Mouse (Mus musculus): ENCODE results near the gene Slc44a3. TPM values are rescaled to one million over a fixed set of nuclear protein-coding genes. Genes with fewer than 3 reads are reported as not detected.

Gene Slc44a3
- polyA plus RNA-seq (2015; fragmentation: Nextera tagmentation; extraction: Ambion mirVana) = 1.1 and 1.2 TPM in 2 replicates

GRCm38 (mm10) chr3:121532176-121532575, at the start of gene Slc44a3:
TSS of gene Slc44a3 (minus strand) at chr3:121532404.
- no peaks in the 10 kb centered on the region for H3K36me3 ChIP-seq (replicated peaks)
- H3K27ac ChIP-seq = no peak within 1 kb of the TSS
- no peaks in the 10 kb centered on the region for H3K9me3 ChIP-seq
- peaks cover 8% of the 10 kb centered on the region for H3K4me1 ChIP-seq
- H3K27me3 ChIP-seq (replicated peaks) = peaks cover 17% of the 10 kb centered on the region
- H3K4me2 ChIP-seq = peak within 1 kb of the TSS; percentile 62
- WGBS = 4% methylated on average over 24 of the region's 24 CpGs
- no peak within 1 kb of the TSS; the same call in 1 of the 2 replicates for H3K9ac ChIP-seq
- ATAC-seq (replicated peaks) = peak; percentile 40; the same call in 1 of the 2 replicates
- H3K4me3 ChIP-seq = peak within 1 kb of the TSS; percentile 32

- peaks cover 4% of the 10 kb centered on the region; the same call in 1 of the 2 replicates for H3K4me1 ChIP-seq
- no peaks in the 10 kb centered on the region for H3K36me3 ChIP-seq (replicated peaks)
- no peak overlapping the region for H3K27ac ChIP-seq
- WGBS = 85% methylated on average over 6 of the region's 6 CpGs
- no peak overlapping the region for H3K4me3 ChIP-seq
- no peak overlapping the region for H3K9ac ChIP-seq
- H3K9me3 ChIP-seq = no peaks in the 10 kb centered on the region
- H3K27me3 ChIP-seq (replicated peaks) = no peaks in the 10 kb centered on the region
- ATAC-seq (replicated peaks) = no peak
- H3K4me2 ChIP-seq = no peak overlapping the region
Observed at GRCm38 (mm10) chr3:121579880-121580549, 47.8 kb upstream of the Slc44a3 start.

DNA sequence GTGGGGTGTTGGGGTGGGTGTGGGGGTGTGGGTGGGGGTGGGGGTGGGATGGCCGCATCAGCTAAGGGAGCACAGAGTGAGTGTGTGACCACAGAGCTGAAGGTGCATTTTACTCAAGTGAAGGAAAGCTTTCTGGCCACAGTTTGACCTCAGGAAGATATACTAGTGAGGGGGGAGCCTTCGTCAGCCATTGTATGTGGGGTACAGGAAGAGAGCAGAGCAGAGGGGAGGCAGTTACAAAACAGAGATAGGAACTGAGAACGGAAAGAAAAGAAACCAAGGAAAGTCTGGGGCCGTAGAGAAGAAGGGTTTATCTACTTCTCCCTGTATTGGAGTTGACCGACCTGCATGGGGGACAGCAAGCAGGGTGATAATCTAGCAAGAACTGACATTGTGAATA, 47.2 kb upstream of the Slc44a3 start:
- Histone ChIP-seq H3K4me3 (no peak overlapping the region), H3K36me3 (replicated peaks) (no peaks in the 10 kb centered on the region), H3K27ac (no peak overlapping the region), H3K27me3 (replicated peaks) (no peaks in the 10 kb centered on the region), H3K9me3 (no peaks in the 10 kb centered on the region), H3K4me1 (peaks cover 4% of the 10 kb centered on the region; the same call in 1 of the 2 replicates), H3K9ac (no peak overlapping the region), H3K4me2 (no peak overlapping the region)
- ATAC-seq (replicated peaks) = no peak
- WGBS = 92% methylated on average over 5 of the region's 5 CpGs

DNA sequence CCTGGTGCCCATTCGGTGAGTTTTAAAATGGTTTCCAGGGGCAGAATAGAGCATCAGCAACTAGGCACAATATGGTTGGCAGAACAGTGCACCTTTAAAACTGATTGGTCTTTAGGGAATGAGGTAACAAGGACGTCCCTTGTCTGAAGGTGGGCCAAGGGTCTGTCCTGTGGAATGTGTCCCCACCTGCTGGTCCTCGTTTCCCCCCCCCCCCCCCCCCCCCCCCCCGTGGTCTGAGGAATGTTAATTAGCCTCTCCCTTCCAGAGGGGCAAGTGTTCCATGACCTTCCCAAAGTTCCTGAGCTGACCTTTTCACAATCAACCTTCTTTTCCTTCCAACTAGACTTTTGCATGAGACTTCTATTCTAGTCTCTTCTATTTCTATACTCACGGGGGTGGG, 46.5 kb upstream of the Slc44a3 start:
- 58% methylated on average over 4 of the region's 5 CpGs for WGBS
- no peak for ATAC-seq (replicated peaks)

DNA sequence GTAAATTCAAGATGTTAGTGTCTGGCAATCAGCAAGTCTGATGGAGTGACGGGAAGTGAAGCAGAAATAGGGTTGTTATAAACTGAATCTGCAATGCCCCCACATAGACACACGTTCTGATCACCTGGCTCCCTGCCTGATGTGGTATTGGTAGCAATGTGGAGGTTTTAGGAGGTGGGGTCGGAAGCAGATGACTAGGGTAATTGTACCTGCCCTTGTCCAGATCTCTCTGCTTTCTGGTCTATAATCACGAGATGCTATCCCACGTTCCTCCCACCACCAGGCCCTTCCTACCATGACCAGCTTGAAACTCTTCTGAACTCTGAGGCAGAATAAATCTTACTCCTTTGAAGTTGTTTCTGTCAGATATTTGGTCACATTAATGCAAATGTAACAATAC, 45.4 kb upstream of the Slc44a3 start:
- 91% methylated on average over 5 of the region's 5 CpGs for WGBS
- no peak overlapping the region for H3K4me3 ChIP-seq
- no peaks in the 10 kb centered on the region for H3K36me3 ChIP-seq (replicated peaks)
- H3K4me2 ChIP-seq = no peak overlapping the region
- no peak for ATAC-seq (replicated peaks)
- no peak overlapping the region for H3K9ac ChIP-seq
- no peak overlapping the region for H3K27ac ChIP-seq
- H3K27me3 ChIP-seq (replicated peaks) = no peaks in the 10 kb centered on the region
- H3K9me3 ChIP-seq = no peaks in the 10 kb centered on the region
- peaks cover 4% of the 10 kb centered on the region; the same call in 1 of the 2 replicates for H3K4me1 ChIP-seq

More for the DNA sequence above, 46.5 kb upstream of the Slc44a3 start:
- Histone ChIP-seq H3K4me1 (peaks cover 4% of the 10 kb centered on the region; the same call in 1 of the 2 replicates), H3K9ac (no peak overlapping the region), H3K27me3 (replicated peaks) (no peaks in the 10 kb centered on the region), H3K36me3 (replicated peaks) (no peaks in the 10 kb centered on the region), H3K9me3 (no peaks in the 10 kb centered on the region), H3K4me3 (no peak overlapping the region), H3K4me2 (no peak overlapping the region), H3K27ac (no peak overlapping the region)

GRCm38 (mm10) chr3:121577032-121577591, 44.9 kb upstream of the Slc44a3 start:
- no peak for ATAC-seq (replicated peaks)
- Histone ChIP-seq H3K9ac (no peak overlapping the region), H3K27me3 (replicated peaks) (no peaks in the 10 kb centered on the region), H3K27ac (no peak overlapping the region), H3K4me1 (peaks cover 4% of the 10 kb centered on the region; the same call in 1 of the 2 replicates), H3K36me3 (replicated peaks) (no peaks in the 10 kb centered on the region), H3K9me3 (no peaks in the 10 kb centered on the region), H3K4me3 (no peak overlapping the region), H3K4me2 (no peak overlapping the region)
- 57% methylated on average over 10 of the region's 10 CpGs for WGBS

DNA sequence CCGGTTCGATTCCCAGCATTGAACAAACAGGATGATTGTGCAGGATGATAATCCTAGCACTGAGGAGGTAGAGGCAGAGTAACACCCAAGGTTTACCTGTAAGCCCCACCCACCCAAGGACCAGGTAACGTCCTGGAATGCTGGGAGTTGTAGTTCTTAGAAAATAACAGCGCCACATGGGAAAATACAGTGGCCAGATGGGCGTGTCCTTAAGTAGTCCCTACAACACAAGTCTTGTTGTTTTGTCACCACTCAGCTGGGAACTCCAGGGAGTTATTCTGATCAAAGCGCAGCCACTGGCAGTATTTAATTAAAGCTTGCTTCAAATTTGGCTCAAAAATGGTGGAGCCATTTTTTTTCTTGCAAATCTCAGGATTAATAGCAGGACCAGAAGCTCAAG, 44.2 kb upstream of the Slc44a3 start:
- H3K9ac ChIP-seq = no peak overlapping the region
- H3K4me1 ChIP-seq = peaks cover 4% of the 10 kb centered on the region; the same call in 1 of the 2 replicates
- H3K4me2 ChIP-seq = no peak overlapping the region
- no peak for ATAC-seq (replicated peaks)
- no peaks in the 10 kb centered on the region for H3K27me3 ChIP-seq (replicated peaks)
- H3K4me3 ChIP-seq = no peak overlapping the region
- WGBS = 65% methylated on average over 6 of the region's 6 CpGs
- H3K27ac ChIP-seq = no peak overlapping the region
- no peaks in the 10 kb centered on the region for H3K9me3 ChIP-seq
- no peaks in the 10 kb centered on the region for H3K36me3 ChIP-seq (replicated peaks)

DNA sequence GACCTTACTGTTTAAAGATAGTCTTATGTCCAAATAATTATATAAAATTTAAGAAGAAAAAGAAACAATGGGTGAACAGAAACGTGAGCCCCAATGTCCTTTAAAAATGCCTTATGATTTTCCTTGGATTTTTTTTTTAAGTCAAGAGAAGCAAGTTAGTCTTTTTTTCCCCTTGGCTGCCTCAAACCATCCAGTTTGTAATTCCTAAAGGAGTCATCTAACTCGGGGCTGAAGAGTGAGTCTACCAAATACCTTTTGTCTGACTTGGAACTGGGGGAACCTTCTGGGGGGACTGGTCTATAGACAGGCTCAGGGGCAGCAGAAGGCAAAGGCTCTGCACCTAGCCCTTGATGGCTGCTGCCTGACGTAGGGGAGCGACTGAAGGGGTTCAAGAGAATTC, 42.2 kb upstream of the Slc44a3 start:
- Histone ChIP-seq H3K9me3 (no peaks in the 10 kb centered on the region), H3K9ac (no peak overlapping the region), H3K27ac (no peak overlapping the region), H3K4me3 (no peak overlapping the region), H3K4me1 (peaks cover 4% of the 10 kb centered on the region; the same call in 1 of the 2 replicates), H3K36me3 (replicated peaks) (no peaks in the 10 kb centered on the region), H3K27me3 (replicated peaks) (no peaks in the 10 kb centered on the region), H3K4me2 (no peak overlapping the region)
- WGBS = 85% methylated on average over 4 of the region's 4 CpGs
- ATAC-seq (replicated peaks) = no peak

GRCm38 (mm10) chr3:121573858-121574257, 41.7 kb upstream of the Slc44a3 start:
- Histone ChIP-seq H3K27ac (no peak overlapping the region), H3K4me1 (peaks cover 4% of the 10 kb centered on the region; the same call in 1 of the 2 replicates), H3K4me2 (no peak overlapping the region), H3K27me3 (replicated peaks) (no peaks in the 10 kb centered on the region), H3K9ac (no peak overlapping the region), H3K4me3 (no peak overlapping the region), H3K36me3 (replicated peaks) (no peaks in the 10 kb centered on the region), H3K9me3 (no peaks in the 10 kb centered on the region)
- ATAC-seq (replicated peaks) = no peak
- WGBS = 87% methylated on average over 7 of the region's 7 CpGs

DNA sequence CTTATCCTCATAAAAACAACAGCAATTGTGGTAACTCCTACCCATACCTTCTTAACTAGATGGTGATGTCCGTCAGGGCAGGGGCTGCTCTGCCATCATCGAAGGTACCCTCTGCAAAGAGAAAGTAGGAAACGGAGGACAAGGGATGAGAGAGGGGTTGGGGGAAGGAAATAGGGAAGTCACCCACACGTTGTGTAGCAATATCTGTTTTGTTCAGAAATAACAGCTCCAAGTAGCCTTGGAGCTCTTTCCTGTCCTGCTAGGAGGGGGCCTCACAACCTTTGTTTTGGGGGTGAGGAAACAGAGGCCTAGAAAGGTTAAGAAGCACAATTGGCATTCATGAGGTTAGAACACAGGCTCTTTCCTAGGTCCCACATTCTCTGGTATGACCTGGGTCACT, 39.3 kb upstream of the Slc44a3 start:
- no peaks in the 10 kb centered on the region for H3K9me3 ChIP-seq
- WGBS = 84% methylated on average over 4 of the region's 4 CpGs
- ATAC-seq (replicated peaks) = no peak
- no peaks in the 10 kb centered on the region for H3K27me3 ChIP-seq (replicated peaks)
- H3K9ac ChIP-seq = no peak overlapping the region
- H3K4me3 ChIP-seq = no peak overlapping the region
- H3K4me2 ChIP-seq = no peak overlapping the region
- H3K4me1 ChIP-seq = no peaks in the 10 kb centered on the region
- H3K27ac ChIP-seq = no peak overlapping the region
- no peaks in the 10 kb centered on the region for H3K36me3 ChIP-seq (replicated peaks)

- 89% methylated on average over 11 of the region's 11 CpGs for WGBS
Observed at GRCm38 (mm10) chr3:121570623-121571022, 38.4 kb upstream of the Slc44a3 start.

GRCm38 (mm10) chr3:121569767-121570166, 37.6 kb upstream of the Slc44a3 start:
- no peaks in the 10 kb centered on the region for H3K27me3 ChIP-seq (replicated peaks)
- H3K36me3 ChIP-seq (replicated peaks) = no peaks in the 10 kb centered on the region
- no peak overlapping the region for H3K27ac ChIP-seq
- 47% methylated on average over 5 of the region's 5 CpGs for whole genome bisulfite sequencing
- no peak overlapping the region for H3K9ac ChIP-seq
- H3K4me1 ChIP-seq = no peaks in the 10 kb centered on the region
- H3K9me3 ChIP-seq = no peaks in the 10 kb centered on the region
- H3K4me2 ChIP-seq = no peak overlapping the region
- ATAC-seq (replicated peaks) = no peak
- H3K4me3 ChIP-seq = no peak overlapping the region

More at GRCm38 (mm10) chr3:121570623-121571022, 38.4 kb upstream of the Slc44a3 start:
- H3K9ac ChIP-seq = no peak overlapping the region
- H3K4me2 ChIP-seq = no peak overlapping the region
- no peaks in the 10 kb centered on the region for H3K9me3 ChIP-seq
- H3K27ac ChIP-seq = no peak overlapping the region
- no peaks in the 10 kb centered on the region for H3K4me1 ChIP-seq
- no peaks in the 10 kb centered on the region for H3K27me3 ChIP-seq (replicated peaks)
- H3K4me3 ChIP-seq = no peak overlapping the region
- no peak for ATAC-seq (replicated peaks)
- no peaks in the 10 kb centered on the region for H3K36me3 ChIP-seq (replicated peaks)

DNA sequence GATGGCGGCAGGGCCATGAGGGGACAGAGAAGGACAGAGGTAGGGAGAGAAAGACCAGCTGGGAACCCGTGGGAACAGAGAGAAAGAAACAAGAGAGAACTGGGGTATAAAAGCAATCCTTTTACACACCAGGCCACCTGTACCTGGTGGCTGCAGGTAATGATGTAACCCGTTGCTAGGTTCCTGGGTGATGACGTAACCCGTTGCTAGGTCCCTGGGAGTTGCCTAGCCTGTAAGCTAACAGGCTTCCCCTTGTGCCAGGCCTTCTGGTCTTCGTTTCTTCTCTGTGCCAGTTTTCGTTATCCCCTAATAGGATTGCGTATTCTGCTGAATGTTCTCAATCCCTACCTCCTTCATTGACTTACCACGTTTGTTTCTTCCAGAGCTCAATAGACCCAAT, 36.8 kb upstream of the Slc44a3 start:
- no peaks in the 10 kb centered on the region for H3K36me3 ChIP-seq (replicated peaks)
- no peaks in the 10 kb centered on the region for H3K4me1 ChIP-seq
- H3K4me2 ChIP-seq = no peak overlapping the region
- no peaks in the 10 kb centered on the region for H3K9me3 ChIP-seq
- H3K27ac ChIP-seq = no peak overlapping the region
- no peak overlapping the region for H3K9ac ChIP-seq
- H3K4me3 ChIP-seq = no peak overlapping the region
- WGBS = 86% methylated on average over 9 of the region's 9 CpGs
- no peak for ATAC-seq (replicated peaks)
- H3K27me3 ChIP-seq (replicated peaks) = no peaks in the 10 kb centered on the region
